Mouse (Mus musculus) kidney, postnatal 0 days (tissue): ENCODE results near the gene Cdk14. TPM values are rescaled to one million over a fixed set of nuclear protein-coding genes. Genes with fewer than 3 reads are reported as not detected.

ENCODE experiments used
- ATAC-seq: fragments of 200-750 bp; cut with Nextera tagmentation; replicated peaks from 2 replicates; pipeline ENCODE4 v1.8.0; 2017; ENCODE audit warnings: low read depth, moderate number of reproducible peaks, moderate TSS enrichment, moderate library complexity; ENCODE audit not compliant: low FRiP score
- DNase-seq: peaks from one replicate; pipeline ENCODE4 v3.0.0-alpha.2; 2016; ENCODE audit warnings: low spot score
- H3K27ac ChIP-seq: fragments of 300-500 bp; sonication (generic); 2 replicates; pipeline ENCODE4 v1.5.1; 2014; ENCODE audit warnings: mild to moderate bottlenecking
- H3K27me3 ChIP-seq: fragments of 300-500 bp; sonication (generic); 2 replicates; pipeline ENCODE4 v1.6.1; 2014; ENCODE audit warnings: low read length, mixed read lengths; ENCODE audit not compliant: insufficient read depth
- H3K36me3 ChIP-seq: fragments of 300-500 bp; sonication (generic); 2 replicates; pipeline ENCODE4 v1.6.1; 2014; ENCODE audit warnings: low read length, mixed read lengths; ENCODE audit not compliant: insufficient read depth
- H3K4me1 ChIP-seq: fragments of 300-500 bp; sonication (generic); replicated peaks from 2 replicates; pipeline ENCODE4 v1.6.1; 2014; ENCODE audit warnings: antibody characterized with exemption, low read length, mixed read lengths; ENCODE audit not compliant: insufficient read depth
- H3K4me2 ChIP-seq: fragments of 300-500 bp; sonication (generic); 2 replicates; pipeline ENCODE4 v1.6.1; 2014; ENCODE audit warnings: mild to moderate bottlenecking, low read length, moderate library complexity, mixed read lengths
- H3K4me3 ChIP-seq: fragments of 300-500 bp; sonication (generic); replicated peaks from 2 replicates; pipeline ENCODE4 v1.5.1; 2014; ENCODE audit warnings: low read depth, low read length
- H3K9ac ChIP-seq: fragments of 300-500 bp; sonication (generic); 2 replicates; pipeline ENCODE4 v1.6.1; 2014; ENCODE audit warnings: low read depth, low read length
- H3K9me3 ChIP-seq: fragments of 300-500 bp; sonication (generic); replicated peaks from 2 replicates; pipeline ENCODE4 v1.6.1; 2016; ENCODE audit warnings: low read length, inconsistent platforms, mixed read lengths
- CTCF ChIP-seq: IDR thresholded peaks from 2 replicates; pipeline ENCODE4 v1.5.1; 2016; ENCODE audit warnings: antibody characterized with exemption, low read depth, mild to moderate bottlenecking, moderate library complexity
- WGBS: fragments of 180-500 bp; shearing (Covaris S2); extraction: QIAGEN DNeasy Blood & Tissue Kit; methylation state at CpG from one replicate; pipeline ENCODE4 v1.1.7; 2014; 5-methylcytosine and 5-hydroxymethylcytosine counted together
- polyA plus RNA-seq: library from polyadenylated mRNA; unstranded; fragments of >200 nt; fragmentation: Nextera tagmentation; extraction: Ambion mirVana; gene quantifications from 2 replicates; pipeline ENCODE4 v1.2.1, GENCODE M21; 2015

Cdk14 gene
- polyA plus RNA-seq, 1 experiment from 2014 or later = 8.8 TPM

DNA sequence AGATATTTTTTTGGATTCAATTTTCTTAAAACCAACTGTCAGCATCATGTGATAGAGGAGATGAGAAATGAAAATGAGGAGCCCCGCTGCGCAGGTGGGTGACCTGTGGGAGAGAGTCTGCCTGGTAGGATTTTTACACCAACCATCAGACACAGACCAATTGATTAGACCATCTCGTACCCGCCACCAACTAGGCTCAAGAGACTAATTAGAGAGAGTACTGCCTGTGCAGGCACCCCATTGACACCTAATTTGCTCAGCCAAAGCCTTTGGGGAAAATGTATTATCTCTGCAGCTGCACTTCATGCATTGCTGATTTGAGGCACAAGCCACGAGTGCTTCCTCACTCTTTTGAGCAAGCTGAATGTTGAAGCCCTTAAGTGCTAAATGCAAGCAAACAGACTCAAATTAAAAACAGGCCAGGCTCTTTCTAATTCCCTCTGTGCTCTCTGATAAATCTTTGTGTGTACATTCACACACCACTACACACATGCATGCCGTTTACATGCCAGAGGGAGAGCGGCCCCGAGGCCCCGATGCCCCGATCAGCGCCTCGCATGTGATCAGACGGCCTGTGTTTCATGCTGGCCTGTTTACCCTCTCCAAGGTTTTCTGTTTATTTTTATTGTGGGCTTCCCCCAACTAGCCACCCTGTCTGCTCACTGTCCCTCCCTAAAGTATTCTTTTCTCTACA, 607.9 kb downstream of the Cdk14 start:
- H3K27ac ChIP-seq = no peak overlapping the region
- DNase-seq (no peak), ATAC-seq (no peak)
- H3K36me3 ChIP-seq = no peaks in the 10 kb centered on the region
- no peak overlapping the region for H3K4me3 ChIP-seq
- no peak overlapping the region for H3K4me2 ChIP-seq
- H3K27me3 ChIP-seq = no peaks in the 10 kb centered on the region
- no peaks in the 10 kb centered on the region for H3K4me1 ChIP-seq
- no peak overlapping the region for H3K9ac ChIP-seq
- no peaks in the 10 kb centered on the region for H3K9me3 ChIP-seq
- TF ChIP-seq CTCF = no peak
- WGBS = 60% methylated on average over 13 of the region's 13 CpGs

- Histone ChIP-seq H3K4me1 (no peaks in the 10 kb centered on the region), H3K36me3 (no peaks in the 10 kb centered on the region), H3K27ac (no peak overlapping the region), H3K9ac (no peak overlapping the region), H3K4me2 (no peak overlapping the region), H3K27me3 (no peaks in the 10 kb centered on the region), H3K4me3 (no peak overlapping the region), H3K9me3 (no peaks in the 10 kb centered on the region)
- ATAC-seq (peak; percentile 59; the same call in 1 of the 2 replicates), DNase-seq (no peak)
- WGBS = 49% methylated on average over 4 of the region's 4 CpGs
- no peak for TF ChIP-seq CTCF
These were observed 614.9 kb downstream of the Cdk14 start for GRCm38 (mm10) chr5:4805228-4805627.

- H3K36me3 ChIP-seq = no peaks in the 10 kb centered on the region
- 71% methylated on average over 5 of the region's 5 CpGs for WGBS
- DNase-seq = no peak
- no peak for ATAC-seq
- H3K4me1 ChIP-seq = no peaks in the 10 kb centered on the region
- no peak overlapping the region for H3K9ac ChIP-seq
- no peaks in the 10 kb centered on the region for H3K27me3 ChIP-seq
- TF ChIP-seq CTCF = no peak
- H3K9me3 ChIP-seq = no peaks in the 10 kb centered on the region
- H3K4me3 ChIP-seq = no peak overlapping the region
- H3K27ac ChIP-seq = no peak overlapping the region
- no peak overlapping the region for H3K4me2 ChIP-seq
These were observed 616.4 kb downstream of the Cdk14 start for GRCm38 (mm10) chr5:4803708-4804107.

- no peak for ATAC-seq
- H3K36me3 ChIP-seq = no peaks in the 10 kb centered on the region
- no peak overlapping the region for H3K27ac ChIP-seq
These were observed 618.1 kb downstream of the Cdk14 start for GRCm38 (mm10) chr5:4801971-4802370.

GRCm38 (mm10) chr5:4801096-4801850, 618.8 kb downstream of the Cdk14 start:
- DNase-seq = no peak
- TF ChIP-seq CTCF = no peak
- WGBS = 81% methylated on average over 8 of the region's 8 CpGs

More at GRCm38 (mm10) chr5:4801971-4802370, 618.1 kb downstream of the Cdk14 start:
- no peak for DNase-seq
- Histone ChIP-seq H3K27me3 (no peaks in the 10 kb centered on the region), H3K9ac (no peak overlapping the region), H3K4me1 (no peaks in the 10 kb centered on the region), H3K9me3 (no peaks in the 10 kb centered on the region), H3K4me3 (no peak overlapping the region), H3K4me2 (no peak overlapping the region)
- TF ChIP-seq CTCF = no peak

GRCm38 (mm10) chr5:4791219-4791618, 628.9 kb downstream of the Cdk14 start:
- Histone ChIP-seq H3K9ac (no peak overlapping the region), H3K4me2 (no peak overlapping the region), H3K36me3 (no peaks in the 10 kb centered on the region), H3K27me3 (no peaks in the 10 kb centered on the region), H3K27ac (no peak overlapping the region), H3K4me1 (no peaks in the 10 kb centered on the region), H3K4me3 (no peak overlapping the region), H3K9me3 (no peaks in the 10 kb centered on the region)
- ATAC-seq = no peak
- 64% methylated on average over 3 of the region's 3 CpGs for WGBS
- DNase-seq = no peak
- TF ChIP-seq CTCF = no peak

More at GRCm38 (mm10) chr5:4801096-4801850, 618.8 kb downstream of the Cdk14 start:
- Histone ChIP-seq H3K36me3 (no peaks in the 10 kb centered on the region), H3K9me3 (no peaks in the 10 kb centered on the region), H3K27ac (no peak overlapping the region), H3K4me3 (no peak overlapping the region), H3K9ac (no peak overlapping the region), H3K27me3 (no peaks in the 10 kb centered on the region), H3K4me2 (no peak overlapping the region), H3K4me1 (no peaks in the 10 kb centered on the region)
- no peak for ATAC-seq
